Mouse (Mus musculus): ENCODE results near the gene Llcfc1.

DNA sequence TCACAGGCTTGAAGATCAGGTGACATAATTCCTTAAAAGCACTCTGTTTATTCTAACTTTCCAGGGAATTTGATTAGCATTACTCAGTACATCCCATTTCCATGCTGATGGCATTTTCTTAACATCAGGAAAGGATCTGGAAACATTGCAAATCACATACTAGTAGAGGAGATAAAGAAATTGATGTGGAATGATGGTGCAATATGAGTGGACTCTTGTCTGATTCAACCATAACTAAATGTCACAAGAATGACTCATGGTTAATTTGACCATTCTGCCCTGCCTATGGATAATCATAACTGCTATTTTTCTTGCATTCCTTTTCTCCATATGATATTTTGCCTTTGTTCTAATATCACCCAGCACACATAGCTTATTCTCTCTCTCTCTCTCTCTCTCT lies 8.0 kb downstream of the Llcfc1 start:
- TF ChIP-seq CTCF (IDR thresholded peaks at IDR 0.05; ENCODE audit: low read depth, low read length) (no peak), POLR2A (IDR thresholded peaks at IDR 0.05; ENCODE audit: insufficient read depth, low read length) (no peak), EP300 (IDR thresholded peaks at IDR 0.05; ENCODE audit: insufficient read depth, low read depth, low read length) (no peak)
